Mouse (Mus musculus) layer of hippocampus, postnatal 36 days (tissue): Measurements from ENCODE around the gene Dgki. TPM values are rescaled to one million over a fixed set of nuclear protein-coding genes. Genes with fewer than 3 reads are reported as not detected.

Source experiments
- DNase-seq, 2 experiments: peaks; one replicate each; pipeline ENCODE4 v3.0.0; 2022
- total RNA-seq, 2 experiments: library from RNA; stranded (reverse); gene quantifications; 2 replicates each; pipeline ENCODE4 v1.2.3; 2021

Gene Dgki
- total RNA-seq, 2 experiments from 2014 or later, result 82.6 to 87.2 TPM

GRCm38 (mm10) chr6:36797066-36797655, 502.8 kb downstream of the Dgki start:
- DNase-seq, result no peak

Other genes with a start within 250 kb of the Dgki start
- gene Creb3l2, start 142.0 kb upstream of the Dgki start, total RNA-seq, result 10 to 100 TPM; 10.7 to 11.5 TPM
- not detected for gene Akr1d1, start 230.0 kb upstream of the Dgki start, total RNA-seq